Mouse (Mus musculus) MN1 (cell line): ENCODE measurements around the gene Bcl7b.
"Not testable (repeated sequence)": the region's sequence is repeated elsewhere in the genome, so short reads cannot be mapped to it uniquely, and the experiment has no call there.

Experiments used
- DNase-seq: peaks from one replicate; pipeline ENCODE4 v3.0.0-alpha.2; 2016; ENCODE audit warnings: low spot score

Bcl7b gene

GRCm38 (mm10) chr5:135220941-135221340 is 52.9 kb downstream of the Bcl7b start:
- DNase-seq, result no peak

DNA sequence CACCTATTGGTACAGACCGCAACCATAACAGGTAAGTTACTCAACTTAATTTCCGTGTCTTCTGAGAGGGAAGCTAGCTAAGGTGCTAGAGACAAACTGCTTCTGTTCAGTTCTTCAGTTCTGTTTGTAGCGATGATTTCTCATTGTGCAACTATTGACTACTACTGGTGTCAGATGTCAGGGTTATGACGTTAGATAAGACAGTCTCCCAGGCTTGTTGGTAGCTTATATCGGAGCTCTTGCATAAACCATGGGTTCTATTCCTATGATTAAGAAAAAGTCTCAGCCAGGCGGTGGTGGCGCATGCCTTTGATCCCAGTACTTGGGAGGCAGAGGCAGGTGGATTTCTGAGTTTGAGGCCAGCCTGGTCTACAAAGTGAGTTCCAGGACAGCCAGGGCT is 54.0 kb downstream of the Bcl7b start:
- no peak for DNase-seq

DNA sequence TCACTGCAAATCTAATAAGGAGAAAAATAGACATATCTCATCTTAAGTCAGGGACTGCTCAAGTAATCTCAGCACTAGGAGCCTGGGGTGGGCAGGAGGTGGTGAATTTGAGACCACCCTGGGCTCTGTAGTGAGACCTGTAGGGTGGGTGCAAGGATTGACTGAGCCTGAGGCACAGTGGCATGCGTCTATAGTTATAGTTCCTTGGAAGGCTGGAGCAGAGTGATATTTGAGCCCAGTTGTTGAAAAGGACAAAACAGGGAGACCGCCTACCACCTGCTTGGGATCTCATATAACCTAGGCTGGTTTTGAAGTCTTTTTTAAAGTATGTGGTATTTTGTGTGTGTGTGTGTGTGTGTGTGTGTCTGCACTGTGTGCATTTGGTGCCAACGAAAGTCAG is 56.1 kb downstream of the Bcl7b start:
- no peak for DNase-seq

DNA sequence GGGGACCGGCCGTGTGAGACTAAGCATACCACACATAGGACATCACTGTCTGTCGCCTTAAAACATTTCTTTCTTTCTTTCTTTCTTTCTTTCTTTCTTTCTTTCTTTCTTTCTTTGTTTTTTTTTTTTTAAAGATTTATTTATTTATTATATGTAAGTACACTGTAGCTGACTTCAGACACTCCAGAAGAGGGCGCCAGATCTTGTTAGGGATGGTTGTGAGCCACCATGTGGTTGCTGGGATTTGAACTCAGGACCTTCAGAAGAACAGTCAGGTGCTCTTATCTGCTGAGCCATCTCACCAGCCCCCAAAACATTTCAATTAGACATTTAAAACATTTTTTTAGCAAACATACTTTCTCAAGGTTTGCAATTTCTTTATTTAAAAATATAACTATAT is 57.8 kb downstream of the Bcl7b start:
- DNase-seq, result not testable (repeated sequence)

DNA sequence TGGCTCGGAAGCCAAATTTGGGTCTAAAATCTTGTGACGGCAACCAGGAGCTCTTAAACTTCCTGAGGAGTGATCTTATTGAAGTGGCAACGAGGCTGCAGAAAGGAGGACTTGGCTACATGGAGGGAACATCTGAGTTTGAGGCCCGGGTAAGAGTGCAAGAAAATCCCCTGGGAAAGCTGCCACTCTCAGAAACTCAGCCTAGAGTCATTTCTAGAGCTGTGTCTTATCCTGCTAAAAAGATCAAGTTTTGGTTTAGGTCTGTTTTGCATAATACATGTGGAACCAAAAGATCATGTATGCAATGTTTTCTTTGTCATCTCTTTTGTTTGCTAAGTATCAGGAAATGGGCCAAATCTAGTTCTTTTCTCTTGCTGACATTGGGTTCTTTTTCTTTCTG is 62.1 kb downstream of the Bcl7b start:
- no peak for DNase-seq
